14 mouse cellular contexts compared by ENCODE assay signal in the genomic region with DNA sequence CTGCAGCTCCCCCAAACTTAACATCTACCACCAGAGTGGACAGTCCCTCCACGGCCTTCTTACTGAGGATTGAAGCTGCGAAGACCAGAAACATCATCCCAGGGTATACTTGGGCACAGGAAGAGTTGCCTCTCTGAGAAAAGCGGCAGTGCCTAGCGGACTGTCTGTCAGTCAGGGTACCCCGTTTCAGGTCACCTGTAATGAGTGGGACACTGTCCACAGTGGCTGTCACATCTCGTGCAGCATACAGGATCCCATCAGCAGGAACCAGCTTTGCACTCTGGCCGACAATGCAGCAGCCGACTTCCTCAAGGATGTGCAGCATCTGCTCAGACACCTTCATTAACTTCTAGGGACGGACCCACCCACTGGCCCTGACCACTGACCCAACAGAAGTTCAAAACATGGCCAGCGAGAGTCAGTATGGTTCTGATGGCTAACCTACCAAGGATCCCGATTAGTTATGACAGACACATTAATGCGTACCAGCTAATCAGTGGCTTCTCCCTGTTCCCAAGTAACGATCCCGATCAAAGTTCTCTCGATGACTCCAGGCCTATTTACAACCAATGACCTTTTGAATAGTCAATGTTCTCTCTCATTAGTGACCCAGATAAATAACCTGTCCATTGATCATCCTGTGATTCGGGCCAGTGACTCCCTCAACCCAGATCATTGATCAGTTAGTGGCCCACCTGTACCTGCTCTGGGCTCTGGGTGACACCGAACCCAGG. TPM values are rescaled to one million over a fixed set of nuclear protein-coding genes. Genes with fewer than 3 reads are reported as not detected.
A peak's percentile ranks its signal among the peaks of the same experiment; 100 is the strongest.
DNase-seq lines count a peak whose midpoint lies in the region; ATAC-seq and TF ChIP-seq lines count a peak whose summit lies in the region.
"Had no signal": no experiment of that assay in that cellular context is flagged by ENCODE, and none has a peak within 500 bp of the region (broad histone marks: within the 10 kb centered on the region; RNA-seq: fewer than 3 reads in every experiment).

No protein-coding gene starts in this region.

- no peak for ATAC-seq in megakaryocyte, adult 5-6 weeks (ENCODE audit: poor library complexity, severe bottlenecking)
- ATAC-seq in embryonic facial prominence, embryonic 14.5 days (ENCODE audit: low read depth): no peak
- no peak for ATAC-seq in midbrain, embryonic 15.5 days (replicated peaks)

- H3K4me3 ChIP-seq in heart, embryonic 10.5 days: peak overlapping the region; percentile 76
- peak overlapping the region; percentile 7 for H3K4me3 ChIP-seq in megakaryocyte, embryonic 14.5 days (replicated peaks)
- H3K4me3 ChIP-seq in embryonic facial prominence, embryonic 14.5 days (ENCODE audit: low read depth, low read length): no peak overlapping the region
- H3K4me3 ChIP-seq in midbrain, embryonic 15.5 days: no peak overlapping the region
- H3K4me3 ChIP-seq in heart, adult 2 months: no peak overlapping the region

- TF ChIP-seq CTCF in heart, adult 2 months (IDR thresholded peaks at IDR 0.05): no peak

- no peak overlapping the region for H3K27ac ChIP-seq in heart, embryonic 10.5 days
- no peak overlapping the region for H3K27ac ChIP-seq in embryonic facial prominence, embryonic 14.5 days (replicated peaks; ENCODE audit: low read depth, low read length)
- no peak overlapping the region for H3K27ac ChIP-seq in midbrain, embryonic 15.5 days
- no peak overlapping the region; the same call in 1 of the 2 replicates for H3K27ac ChIP-seq in heart, adult 2 months

- peaks cover 41% of the 10 kb centered on the region for H3K27me3 ChIP-seq in heart, embryonic 10.5 days (ENCODE audit: insufficient read depth, poor library complexity, severe bottlenecking)
- peaks cover 27% of the 10 kb centered on the region for H3K27me3 ChIP-seq in megakaryocyte, embryonic 14.5 days (replicated peaks)
- H3K27me3 ChIP-seq in embryonic facial prominence, embryonic 14.5 days (replicated peaks; ENCODE audit: control insufficient read depth, insufficient read depth, low read length): peaks cover 47% of the 10 kb centered on the region
- peaks cover 39% of the 10 kb centered on the region for H3K27me3 ChIP-seq in midbrain, embryonic 15.5 days (replicated peaks)
- 0 out of 2 replicates have a peak, but pooled peaks cover 2% of the 10 kb centered on the region for H3K27me3 ChIP-seq in heart, adult 2 months (ENCODE audit: control insufficient read depth, insufficient read depth, low read length)

- H3K79me2 ChIP-seq in heart, adult 2 months (replicated peaks; ENCODE audit: control insufficient read depth, insufficient read depth, low read length): no peaks in the 10 kb centered on the region

- intact Hi-C loops in heart, adult 2 months (cut with DNase I): loop anchor here (2.0 to 10.0 kb wide), 3 partner anchors 54 to 230 kb away; partner anchors contain the start of genes C730034F03Rik, Chkb, Gm44502 and Mapk11

- no peak for TF ChIP-seq EP300 in heart, adult 2 months (IDR thresholded peaks at IDR 0.05; ENCODE audit: insufficient read depth, low read depth, low read length)

- TF ChIP-seq POLR2A in heart, adult 2 months (IDR thresholded peaks at IDR 0.05; ENCODE audit: insufficient read depth, low read depth, low read length): no peak

- H3K9me3 ChIP-seq in heart, embryonic 10.5 days: no peaks in the 10 kb centered on the region
- no peaks in the 10 kb centered on the region for H3K9me3 ChIP-seq in megakaryocyte, embryonic 14.5 days
- H3K9me3 ChIP-seq in embryonic facial prominence, embryonic 14.5 days (ENCODE audit: control insufficient read depth, low read length): no peaks in the 10 kb centered on the region
- no peaks in the 10 kb centered on the region for H3K9me3 ChIP-seq in midbrain, embryonic 15.5 days
- H3K9me3 ChIP-seq: limb, embryonic 15.5 days had no signal

- WGBS in heart, embryonic 10.5 days: 89% methylated on average over 17 of the region's 17 CpGs
- WGBS in embryonic facial prominence, embryonic 14.5 days: 92% methylated on average over 17 of the region's 17 CpGs
- WGBS in midbrain, embryonic 15.5 days: 93% methylated on average over 17 of the region's 17 CpGs
- WGBS in heart, adult 2 months: 88% methylated on average over 17 of the region's 17 CpGs

- H3K9ac ChIP-seq in embryonic facial prominence, embryonic 14.5 days (ENCODE audit: low read depth, low read length): no peak overlapping the region
- H3K9ac ChIP-seq in midbrain, embryonic 15.5 days: no peak overlapping the region
- no peak overlapping the region for H3K9ac ChIP-seq in heart, adult 2 months (ENCODE audit: low read depth, low read length)

- peak overlapping the region; percentile 92; the same call in 1 of the 2 replicates for H3K4me2 ChIP-seq in embryonic facial prominence, embryonic 14.5 days (ENCODE audit: low read depth, low read length)
- peak overlapping the region; percentile 85 for H3K4me2 ChIP-seq in midbrain, embryonic 15.5 days

- peaks cover 50% of the 10 kb centered on the region for H3K4me1 ChIP-seq in heart, embryonic 10.5 days
- H3K4me1 ChIP-seq in megakaryocyte, embryonic 14.5 days: peaks cover 75% of the 10 kb centered on the region
- peaks cover 20% of the 10 kb centered on the region; the same call in 1 of the 2 replicates for H3K4me1 ChIP-seq in embryonic facial prominence, embryonic 14.5 days (ENCODE audit: control insufficient read depth, insufficient read depth, low read length)
- peaks cover 34% of the 10 kb centered on the region for H3K4me1 ChIP-seq in midbrain, embryonic 15.5 days
- H3K4me1 ChIP-seq in heart, adult 2 months (ENCODE audit: control insufficient read depth, insufficient read depth, low read length): peaks cover 7% of the 10 kb centered on the region

- H3K36me3 ChIP-seq in heart, embryonic 10.5 days: peaks cover 28% of the 10 kb centered on the region
- peaks cover 29% of the 10 kb centered on the region for H3K36me3 ChIP-seq in megakaryocyte, embryonic 14.5 days (replicated peaks; ENCODE audit: low read length)
- H3K36me3 ChIP-seq in embryonic facial prominence, embryonic 14.5 days (ENCODE audit: control insufficient read depth, insufficient read depth, low read length): peaks cover 28% of the 10 kb centered on the region
- H3K36me3 ChIP-seq in midbrain, embryonic 15.5 days (replicated peaks): peaks cover 23% of the 10 kb centered on the region; the same call in 1 of the 2 replicates
- H3K36me3 ChIP-seq in heart, adult 2 months (ENCODE audit: control insufficient read depth, insufficient read depth, low read length): no peaks in the 10 kb centered on the region

- DNase-seq in heart, embryonic 10.5 days (ENCODE audit: low spot score): no peak
- DNase-seq in heart, adult 11 months: no peak
- no peak for DNase-seq in embryonic facial prominence, embryonic 14.5 days (ENCODE audit: low spot score)
- no peak for DNase-seq in urinary bladder, postnatal 10 days (ENCODE audit: low spot score)
- DNase-seq in heart, adult 2 months: no peak
- DNase-seq: heart, postnatal 14 days; kidney, adult 9 months; layer of hippocampus, postnatal 36 days; thymus, adult 18-20 months had no signal

RNA-seq across cellular contexts. Expression of gene Sco2, which starts 1.3 kb away (rescaled TPM):
- 8.1 TPM in 2 replicates for polyA plus RNA-seq in heart, embryonic 10.5 days (2016; fragmentation: Nextera tagmentation; extraction: Ambion mirVana)
- 47.2 and 56.7 TPM in 2 replicates for polyA plus RNA-seq in megakaryocyte, embryonic 14.5 days (2012; ENCODE audit: insufficient read depth, low replicate concordance)
- total RNA-seq in megakaryocyte, adult 5-6 weeks (2015): 7.3 and 10.4 TPM in 2 replicates
- total RNA-seq in megakaryocyte, adult 5-6 weeks (2017): 3.4 and 5.7 TPM in 2 replicates
- 6.0 and 6.3 TPM in 2 replicates for polyA plus RNA-seq in embryonic facial prominence, embryonic 14.5 days (2014; fragmentation: Nextera tagmentation; extraction: Ambion mirVana)
- 15.7 and 15.8 TPM in 2 replicates for polyA plus RNA-seq in midbrain, embryonic 15.5 days (2015; fragmentation: Nextera tagmentation; extraction: Ambion mirVana)
- 10 to 100 TPM; 25.1 to 29.4 TPM for total RNA-seq in heart, adult 2 months (2021)
- 35.6 and 40.7 TPM in 2 replicates for polyA plus RNA-seq in heart, adult 2 months (2012; rRNA removed)

RNA-seq across cellular contexts. Expression of gene Tymp, which starts 1.9 kb away (rescaled TPM):
- 1.3 and 1.4 TPM in 2 replicates for polyA plus RNA-seq in heart, embryonic 10.5 days (2016; fragmentation: Nextera tagmentation; extraction: Ambion mirVana)
- 0.41 and 6.8 TPM in 2 replicates for polyA plus RNA-seq in megakaryocyte, embryonic 14.5 days (2012; ENCODE audit: insufficient read depth, low replicate concordance)
- total RNA-seq in megakaryocyte, adult 5-6 weeks (2015): not detected in 2 replicates
- 0.07 and 0.12 TPM in 2 replicates for total RNA-seq in megakaryocyte, adult 5-6 weeks (2017)
- 1.6 TPM in 2 replicates for polyA plus RNA-seq in embryonic facial prominence, embryonic 14.5 days (2014; fragmentation: Nextera tagmentation; extraction: Ambion mirVana)
- polyA plus RNA-seq in midbrain, embryonic 15.5 days (2015; fragmentation: Nextera tagmentation; extraction: Ambion mirVana): 2.1 and 2.7 TPM in 2 replicates
- total RNA-seq in heart, adult 2 months (2021): under 1 TPM; 0.18 to 0.47 TPM
- 1.1 and 1.8 TPM in 2 replicates for polyA plus RNA-seq in heart, adult 2 months (2012; rRNA removed)

RNA-seq across cellular contexts. Expression of gene Odf3b, which starts 4.1 kb away (rescaled TPM):
- 0.31 and 0.38 TPM in 2 replicates for polyA plus RNA-seq in heart, embryonic 10.5 days (2016; fragmentation: Nextera tagmentation; extraction: Ambion mirVana)
- polyA plus RNA-seq in megakaryocyte, embryonic 14.5 days (2012; ENCODE audit: insufficient read depth, low replicate concordance): 16.5 and 19.6 TPM in 2 replicates
- not detected in 2 replicates for total RNA-seq in megakaryocyte, adult 5-6 weeks (2015)
- total RNA-seq in megakaryocyte, adult 5-6 weeks (2017): not detected in 2 replicates
- 1.3 and 1.7 TPM in 2 replicates for polyA plus RNA-seq in embryonic facial prominence, embryonic 14.5 days (2014; fragmentation: Nextera tagmentation; extraction: Ambion mirVana)
- polyA plus RNA-seq in midbrain, embryonic 15.5 days (2015; fragmentation: Nextera tagmentation; extraction: Ambion mirVana): 3.4 and 4.3 TPM in 2 replicates
- total RNA-seq in heart, adult 2 months (2021): under 1 TPM; 0.91 to 0.94 TPM
- polyA plus RNA-seq in heart, adult 2 months (2012; rRNA removed): 3.6 and 9.1 TPM in 2 replicates

RNA-seq across cellular contexts. Expression of gene Klhdc7b, which starts 9.7 kb away (rescaled TPM):
- polyA plus RNA-seq in heart, embryonic 10.5 days (2016; fragmentation: Nextera tagmentation; extraction: Ambion mirVana): 0.06 TPM in 1 of 2 replicates, not detected in the other
- 0.07 TPM in 1 of 2 replicates, not detected in the other for polyA plus RNA-seq in megakaryocyte, embryonic 14.5 days (2012; ENCODE audit: insufficient read depth, low replicate concordance)
- not detected in 2 replicates for total RNA-seq in megakaryocyte, adult 5-6 weeks (2015)
- not detected in 2 replicates for total RNA-seq in megakaryocyte, adult 5-6 weeks (2017)
- polyA plus RNA-seq in embryonic facial prominence, embryonic 14.5 days (2014; fragmentation: Nextera tagmentation; extraction: Ambion mirVana): not detected in 2 replicates
- polyA plus RNA-seq in midbrain, embryonic 15.5 days (2015; fragmentation: Nextera tagmentation; extraction: Ambion mirVana): 0.05 TPM in 1 of 2 replicates, not detected in the other
- not detected for total RNA-seq in heart, adult 2 months (2021)
- polyA plus RNA-seq in heart, adult 2 months (2012; rRNA removed): not detected in 2 replicates
- total RNA-seq: gastrocnemius, postnatal 4 days; heart, postnatal 14 days had no signal
- polyA plus RNA-seq: limb, embryonic 15.5 days had no signal

RNA-seq across cellular contexts. Expression of gene Ncaph2, which starts 19.4 kb away (rescaled TPM):
- 137 and 150 TPM in 2 replicates for polyA plus RNA-seq in heart, embryonic 10.5 days (2016; fragmentation: Nextera tagmentation; extraction: Ambion mirVana)
- 21.9 and 44.6 TPM in 2 replicates for polyA plus RNA-seq in megakaryocyte, embryonic 14.5 days (2012; ENCODE audit: insufficient read depth, low replicate concordance)
- 89.5 and 98.1 TPM in 2 replicates for total RNA-seq in megakaryocyte, adult 5-6 weeks (2015)
- 86.6 and 92.0 TPM in 2 replicates for total RNA-seq in megakaryocyte, adult 5-6 weeks (2017)
- polyA plus RNA-seq in embryonic facial prominence, embryonic 14.5 days (2014; fragmentation: Nextera tagmentation; extraction: Ambion mirVana): 139 and 162 TPM in 2 replicates
- 115 and 121 TPM in 2 replicates for polyA plus RNA-seq in midbrain, embryonic 15.5 days (2015; fragmentation: Nextera tagmentation; extraction: Ambion mirVana)
- 10 to 100 TPM; 49.3 to 55.7 TPM for total RNA-seq in heart, adult 2 months (2021)
- polyA plus RNA-seq in heart, adult 2 months (2012; rRNA removed): 69.9 and 70.0 TPM in 2 replicates

Comparison
In these comparisons a context has a peak if more than half of its experiments do, and no peak if none do; other contexts are left out.
1. H3K4me3 ChIP-seq: peak in heart, embryonic 10.5 days (single experiment) and megakaryocyte, embryonic 14.5 days (single experiment); none in embryonic facial prominence, embryonic 14.5 days (single experiment), midbrain, embryonic 15.5 days (single experiment) and heart, adult 2 months (single experiment).